Mouse (Mus musculus) intestine, postnatal 0 days (tissue): ENCODE data around the gene Tert. TPM values are rescaled to one million over a fixed set of nuclear protein-coding genes. Genes with fewer than 3 reads are reported as not detected.

Experiments used
- ATAC-seq: fragments of 200-750 bp; cut with Nextera tagmentation; 2 replicates; pipeline ENCODE4 v1.8.0; 2017; ENCODE audit warnings: mild to moderate bottlenecking, moderate TSS enrichment, moderate library complexity
- H3K27ac ChIP-seq: fragments of 300-500 bp; sonication (generic); 2 replicates; pipeline ENCODE4 v1.5.1; 2014; ENCODE audit warnings: mild to moderate bottlenecking, low read depth, low read length, moderate library complexity
- H3K27me3 ChIP-seq: fragments of 300-500 bp; sonication (generic); replicated peaks from 2 replicates; pipeline ENCODE4 v1.6.1; 2014; ENCODE audit warnings: low read length, mixed read lengths; ENCODE audit not compliant: control insufficient read depth, insufficient read depth
- H3K36me3 ChIP-seq: fragments of 300-500 bp; sonication (generic); 2 replicates; pipeline ENCODE4 v1.6.1; 2014; ENCODE audit warnings: mild to moderate bottlenecking, moderate library complexity; ENCODE audit not compliant: control insufficient read depth, insufficient read depth
- H3K4me1 ChIP-seq: fragments of 300-500 bp; sonication (generic); replicated peaks from 2 replicates; pipeline ENCODE4 v1.6.1; 2014; ENCODE audit warnings: antibody characterized with exemption, low read length, mixed read lengths; ENCODE audit not compliant: control insufficient read depth, insufficient read depth
- H3K4me2 ChIP-seq: fragments of 300-500 bp; sonication (generic); replicated peaks from 2 replicates; pipeline ENCODE4 v1.6.1; 2014; ENCODE audit warnings: low read depth, mild to moderate bottlenecking, moderate library complexity
- H3K4me3 ChIP-seq: fragments of 300-500 bp; sonication (generic); 2 replicates; pipeline ENCODE4 v1.5.1; 2014; ENCODE audit warnings: low read depth, low read length
- H3K9ac ChIP-seq: fragments of 300-500 bp; sonication (generic); 2 replicates; pipeline ENCODE4 v1.6.1; 2014; ENCODE audit warnings: mild to moderate bottlenecking, low read depth, low read length
- H3K9me3 ChIP-seq: fragments of 300-500 bp; sonication (generic); 2 replicates; pipeline ENCODE4 v1.6.1; 2016; ENCODE audit warnings: mixed run types; ENCODE audit not compliant: control insufficient read depth
- CTCF ChIP-seq: sonication (generic); IDR thresholded peaks from 2 replicates; pipeline ENCODE4 v1.5.1; 2016; ENCODE audit warnings: low read depth, mild to moderate bottlenecking, control low read depth, antibody characterized with exemption, moderate library complexity
- WGBS: fragments of 180-500 bp; shearing (Covaris S2); extraction: QIAGEN DNeasy Blood & Tissue Kit; methylation state at CpG from one replicate; pipeline ENCODE4 v1.1.7; 2014; 5-methylcytosine and 5-hydroxymethylcytosine counted together
- polyA plus RNA-seq: library from polyadenylated mRNA; unstranded; fragments of >200 nt; fragmentation: Nextera tagmentation; extraction: Ambion mirVana; gene quantifications from 2 replicates; pipeline ENCODE4 v1.2.1, GENCODE M21; 2015

Gene Tert
- polyA plus RNA-seq, 1 experiment from 2014 or later, result 2.4 TPM

- no peaks in the 10 kb centered on the region for H3K27me3 ChIP-seq
- TF ChIP-seq CTCF, result no peak
- no peak overlapping the region for H3K4me2 ChIP-seq
- peak; percentile 18; the same call in 1 of the 2 replicates for ATAC-seq
- peaks cover 29% of the 10 kb centered on the region for H3K36me3 ChIP-seq
- H3K27ac ChIP-seq, result peak overlapping the region; percentile 66; the same call in 1 of the 2 replicates
- no peaks in the 10 kb centered on the region for H3K4me1 ChIP-seq
- H3K9me3 ChIP-seq, result no peaks in the 10 kb centered on the region
- 80% methylated on average over 2 of the region's 2 CpGs for WGBS
- no peak overlapping the region for H3K4me3 ChIP-seq
- H3K9ac ChIP-seq, result no peak overlapping the region
These were observed 55.5 kb downstream of the Tert start for GRCm38 (mm10) chr13:73682226-73682625.

GRCm38 (mm10) chr13:73683682-73684081, 57.0 kb downstream of the Tert start:
- ATAC-seq, result no peak
- Histone ChIP-seq H3K9me3 (no peaks in the 10 kb centered on the region), H3K27ac (no peak overlapping the region), H3K36me3 (peaks cover 41% of the 10 kb centered on the region), H3K27me3 (no peaks in the 10 kb centered on the region), H3K4me3 (no peak overlapping the region), H3K4me1 (no peaks in the 10 kb centered on the region), H3K4me2 (no peak overlapping the region), H3K9ac (no peak overlapping the region)
- whole genome bisulfite sequencing, result 86% methylated on average over 11 of the region's 11 CpGs
- TF ChIP-seq CTCF, result no peak

GRCm38 (mm10) chr13:73684412-73684811, 57.7 kb downstream of the Tert start:
- Histone ChIP-seq H3K4me2 (no peak overlapping the region), H3K27me3 (no peaks in the 10 kb centered on the region), H3K27ac (no peak overlapping the region), H3K4me1 (no peaks in the 10 kb centered on the region), H3K36me3 (peaks cover 47% of the 10 kb centered on the region), H3K4me3 (no peak overlapping the region), H3K9me3 (no peaks in the 10 kb centered on the region), H3K9ac (no peak overlapping the region)
- no peak for TF ChIP-seq CTCF
- no peak for ATAC-seq
- 73% methylated on average over 1 of the region's 1 CpGs for WGBS

- WGBS, result 82% methylated on average over 6 of the region's 6 CpGs
These were observed 58.8 kb downstream of the Tert start for GRCm38 (mm10) chr13:73685502-73685901.

GRCm38 (mm10) chr13:73687601-73688000, 60.9 kb downstream of the Tert start:
- peaks cover 67% of the 10 kb centered on the region for H3K36me3 ChIP-seq

More at GRCm38 (mm10) chr13:73685502-73685901, 58.8 kb downstream of the Tert start:
- no peak overlapping the region for H3K4me2 ChIP-seq
- H3K4me3 ChIP-seq, result no peak overlapping the region
- no peak for ATAC-seq
- no peak for TF ChIP-seq CTCF
- no peak overlapping the region for H3K9ac ChIP-seq
- peaks cover 55% of the 10 kb centered on the region for H3K36me3 ChIP-seq
- no peaks in the 10 kb centered on the region for H3K9me3 ChIP-seq
- no peak overlapping the region for H3K27ac ChIP-seq
- H3K4me1 ChIP-seq, result no peaks in the 10 kb centered on the region
- H3K27me3 ChIP-seq, result no peaks in the 10 kb centered on the region

GRCm38 (mm10) chr13:73688934-73689333, 62.2 kb downstream of the Tert start:
- no peaks in the 10 kb centered on the region for H3K9me3 ChIP-seq
- H3K4me2 ChIP-seq, result no peak overlapping the region
- no peak for ATAC-seq
- WGBS, result 78% methylated on average over 4 of the region's 4 CpGs
- no peak for TF ChIP-seq CTCF
- H3K36me3 ChIP-seq, result peaks cover 64% of the 10 kb centered on the region; the same call in 1 of the 2 replicates
- no peaks in the 10 kb centered on the region for H3K4me1 ChIP-seq
- no peak overlapping the region for H3K9ac ChIP-seq
- H3K27me3 ChIP-seq, result no peaks in the 10 kb centered on the region
- H3K27ac ChIP-seq, result no peak overlapping the region
- no peak overlapping the region for H3K4me3 ChIP-seq

More at GRCm38 (mm10) chr13:73687601-73688000, 60.9 kb downstream of the Tert start:
- H3K9me3 ChIP-seq, result no peaks in the 10 kb centered on the region
- no peak for ATAC-seq
- no peak for TF ChIP-seq CTCF
- H3K4me1 ChIP-seq, result no peaks in the 10 kb centered on the region
- WGBS, result 65% methylated on average over 3 of the region's 3 CpGs
- H3K27me3 ChIP-seq, result no peaks in the 10 kb centered on the region
- no peak overlapping the region for H3K4me3 ChIP-seq
- H3K4me2 ChIP-seq, result no peak overlapping the region
- H3K9ac ChIP-seq, result no peak overlapping the region
- no peak overlapping the region for H3K27ac ChIP-seq
